Mouse (Mus musculus): ENCODE results near the gene Pakap. TPM values are rescaled to one million over a fixed set of nuclear protein-coding genes. Genes with fewer than 3 reads are reported as not detected.

Gene Pakap
- polyA plus RNA-seq, 1 experiment from 2014 or later: 21.1 TPM

GRCm38 (mm10) chr4:57913021-57913420, 345.0 kb downstream of the Pakap start:
- Histone ChIP-seq H3K27me3 (ENCODE audit: control insufficient read depth, insufficient read depth, low read length) (no peaks in the 10 kb centered on the region; the same call in 1 of the 2 replicates), H3K9me3 (ENCODE audit: control insufficient read depth, low read length) (no peaks in the 10 kb centered on the region), H3K4me1 (replicated peaks; ENCODE audit: control insufficient read depth, insufficient read depth, low read length) (no peaks in the 10 kb centered on the region), H3K4me3 (ENCODE audit: low read depth, low read length) (no peak overlapping the region), H3K9ac (ENCODE audit: low read length) (no peak overlapping the region), H3K36me3 (ENCODE audit: control insufficient read depth, insufficient read depth, low read length) (no peaks in the 10 kb centered on the region), H3K27ac (ENCODE audit: low read depth, low read length) (no peak overlapping the region), H3K4me2 (ENCODE audit: low read depth, low read length, severe bottlenecking) (no peak overlapping the region)
- ATAC-seq (replicated peaks; ENCODE audit: low FRiP score): no peak
- no peak for DNase-seq (ENCODE audit: low spot score)

GRCm38 (mm10) chr4:57914193-57915190, 346.5 kb downstream of the Pakap start:
- Histone ChIP-seq H3K4me1 (replicated peaks; ENCODE audit: control insufficient read depth, insufficient read depth, low read length) (no peaks in the 10 kb centered on the region), H3K9me3 (ENCODE audit: control insufficient read depth, low read length) (no peaks in the 10 kb centered on the region), H3K4me3 (ENCODE audit: low read depth, low read length) (no peak overlapping the region), H3K36me3 (ENCODE audit: control insufficient read depth, insufficient read depth, low read length) (no peaks in the 10 kb centered on the region), H3K27me3 (ENCODE audit: control insufficient read depth, insufficient read depth, low read length) (no peaks in the 10 kb centered on the region; the same call in 1 of the 2 replicates), H3K4me2 (ENCODE audit: low read depth, low read length, severe bottlenecking) (no peak overlapping the region), H3K9ac (ENCODE audit: low read length) (no peak overlapping the region), H3K27ac (ENCODE audit: low read depth, low read length) (no peak overlapping the region)
- 84% methylated on average over 9 of the region's 10 CpGs for WGBS
- ATAC-seq (replicated peaks; ENCODE audit: low FRiP score) (no peak), DNase-seq (ENCODE audit: low spot score) (no peak)

DNA sequence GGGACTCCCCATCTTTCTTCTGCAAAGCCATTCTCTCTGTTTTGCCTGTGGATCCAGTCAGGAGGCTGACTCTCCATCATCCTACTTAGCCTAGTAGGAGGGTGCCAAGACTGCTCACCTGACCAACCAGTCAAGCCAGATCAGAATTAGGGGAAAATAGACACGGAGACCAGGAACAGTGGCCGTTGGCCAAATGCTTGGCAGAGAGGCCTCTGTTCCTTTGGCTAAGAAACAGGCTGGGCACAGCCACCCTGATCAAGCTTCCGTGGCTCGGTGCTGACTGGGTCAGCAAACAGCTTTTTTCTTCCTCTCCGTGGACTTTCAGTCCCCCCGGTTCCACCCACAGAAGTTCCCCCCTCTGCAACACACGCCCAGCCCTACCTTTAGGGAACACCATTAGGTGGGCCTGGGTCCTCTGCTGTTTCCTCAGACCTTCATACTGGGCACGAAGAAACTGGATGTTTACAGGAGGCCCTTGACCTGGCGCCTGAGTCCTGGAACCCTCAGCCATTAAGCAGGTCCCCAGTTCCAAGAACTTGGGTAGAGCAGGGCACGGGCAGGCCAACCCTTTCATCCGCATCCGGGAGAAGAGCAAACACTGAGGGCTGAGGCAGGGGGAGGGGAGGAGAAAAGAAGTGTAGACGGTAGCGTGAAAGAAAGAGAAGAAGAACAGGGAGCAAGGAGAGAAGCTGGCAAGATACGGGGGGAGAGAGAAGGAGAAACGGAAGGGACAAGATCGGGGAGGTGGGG, 347.4 kb downstream of the Pakap start:
- WGBS: 45% methylated on average over 17 of the region's 17 CpGs
- no peak overlapping the region for H3K4me2 ChIP-seq (ENCODE audit: low read depth, low read length, severe bottlenecking)
- no peak overlapping the region for H3K27ac ChIP-seq (ENCODE audit: low read depth, low read length)
- no peaks in the 10 kb centered on the region; the same call in 1 of the 2 replicates for H3K27me3 ChIP-seq (ENCODE audit: control insufficient read depth, insufficient read depth, low read length)
- no peaks in the 10 kb centered on the region for H3K4me1 ChIP-seq (replicated peaks; ENCODE audit: control insufficient read depth, insufficient read depth, low read length)
- H3K36me3 ChIP-seq (ENCODE audit: control insufficient read depth, insufficient read depth, low read length): no peaks in the 10 kb centered on the region
- no peaks in the 10 kb centered on the region for H3K9me3 ChIP-seq (ENCODE audit: control insufficient read depth, low read length)
- H3K4me3 ChIP-seq (ENCODE audit: low read depth, low read length): no peak overlapping the region
- H3K9ac ChIP-seq (ENCODE audit: low read length): no peak overlapping the region
- ATAC-seq (replicated peaks; ENCODE audit: low FRiP score) (no peak), DNase-seq (ENCODE audit: low spot score) (no peak)

DNA sequence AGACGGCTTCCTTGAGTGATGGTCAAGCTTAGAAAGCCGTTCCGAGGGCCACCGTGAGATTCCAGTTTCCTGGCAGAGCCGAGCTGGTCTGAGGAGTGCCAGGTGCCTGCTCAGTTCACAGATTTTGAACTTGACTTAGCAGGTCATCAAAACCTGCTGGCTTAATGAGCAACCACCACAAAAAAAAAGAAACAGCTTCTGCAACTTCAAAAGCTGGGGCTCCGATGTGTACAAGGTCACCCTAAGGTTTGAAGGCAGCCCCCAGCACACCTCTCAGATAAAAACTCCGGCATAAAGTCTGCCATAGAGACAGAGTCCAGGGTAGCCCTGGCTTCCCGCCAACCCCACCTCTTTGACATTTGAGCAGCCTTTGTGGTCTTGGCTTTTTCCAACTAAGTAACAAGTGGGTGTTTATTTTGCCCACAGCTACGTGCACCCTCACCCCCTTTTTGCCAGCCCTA, 348.3 kb downstream of the Pakap start, which contains the start of gene D630039A03Rik:
TSS of gene D630039A03Rik (minus strand) at position 97 of the 461 bp plus-strand sequence.
- no peaks in the 10 kb centered on the region for H3K36me3 ChIP-seq (ENCODE audit: control insufficient read depth, insufficient read depth, low read length)
- H3K4me3 ChIP-seq (ENCODE audit: low read depth, low read length): no peak within 1 kb of the TSS
- no peaks in the 10 kb centered on the region; the same call in 1 of the 2 replicates for H3K27me3 ChIP-seq (ENCODE audit: control insufficient read depth, insufficient read depth, low read length)
- H3K9me3 ChIP-seq (ENCODE audit: control insufficient read depth, low read length): no peaks in the 10 kb centered on the region
- no peak within 1 kb of the TSS for H3K9ac ChIP-seq (ENCODE audit: low read length)
- no peak within 1 kb of the TSS for H3K4me2 ChIP-seq (ENCODE audit: low read depth, low read length, severe bottlenecking)
- 40% methylated on average over 9 of the region's 9 CpGs for WGBS
- H3K27ac ChIP-seq (ENCODE audit: low read depth, low read length): no peak within 1 kb of the TSS
- ATAC-seq (replicated peaks; ENCODE audit: low FRiP score): no peak
- no peaks in the 10 kb centered on the region for H3K4me1 ChIP-seq (replicated peaks; ENCODE audit: control insufficient read depth, insufficient read depth, low read length)
- DNase-seq (ENCODE audit: low spot score): no peak

GRCm38 (mm10) chr4:57916711-57917110, 348.7 kb downstream of the Pakap start:
- no peak for ATAC-seq (replicated peaks; ENCODE audit: low FRiP score)
- no peak overlapping the region for H3K9ac ChIP-seq (ENCODE audit: low read length)
- no peak overlapping the region for H3K4me3 ChIP-seq (ENCODE audit: low read depth, low read length)
- H3K27me3 ChIP-seq (ENCODE audit: control insufficient read depth, insufficient read depth, low read length): no peaks in the 10 kb centered on the region; the same call in 1 of the 2 replicates
- H3K4me1 ChIP-seq (replicated peaks; ENCODE audit: control insufficient read depth, insufficient read depth, low read length): no peaks in the 10 kb centered on the region
- WGBS: 81% methylated on average over 4 of the region's 4 CpGs
- no peaks in the 10 kb centered on the region for H3K36me3 ChIP-seq (ENCODE audit: control insufficient read depth, insufficient read depth, low read length)
- H3K27ac ChIP-seq (ENCODE audit: low read depth, low read length): no peak overlapping the region
- H3K4me2 ChIP-seq (ENCODE audit: low read depth, low read length, severe bottlenecking): no peak overlapping the region
- DNase-seq (ENCODE audit: low spot score): no peak
- H3K9me3 ChIP-seq (ENCODE audit: control insufficient read depth, low read length): no peaks in the 10 kb centered on the region

- Histone ChIP-seq H3K4me2 (ENCODE audit: low read depth, low read length, severe bottlenecking) (no peak overlapping the region), H3K4me3 (ENCODE audit: low read depth, low read length) (no peak overlapping the region), H3K27me3 (ENCODE audit: control insufficient read depth, insufficient read depth, low read length) (no peaks in the 10 kb centered on the region; the same call in 1 of the 2 replicates), H3K4me1 (replicated peaks; ENCODE audit: control insufficient read depth, insufficient read depth, low read length) (no peaks in the 10 kb centered on the region), H3K9ac (ENCODE audit: low read length) (no peak overlapping the region), H3K36me3 (ENCODE audit: control insufficient read depth, insufficient read depth, low read length) (no peaks in the 10 kb centered on the region), H3K27ac (ENCODE audit: low read depth, low read length) (no peak overlapping the region), H3K9me3 (ENCODE audit: control insufficient read depth, low read length) (no peaks in the 10 kb centered on the region)
- DNase-seq (ENCODE audit: low spot score) (peak; percentile 62), ATAC-seq (replicated peaks; ENCODE audit: low FRiP score) (peak; percentile 72)
- 12% methylated on average over 8 of the region's 8 CpGs for WGBS
Measured at GRCm38 (mm10) chr4:57919494-57920423, 351.8 kb downstream of the Pakap start.

- H3K27me3 ChIP-seq (ENCODE audit: control insufficient read depth, insufficient read depth, low read length): no peaks in the 10 kb centered on the region; the same call in 1 of the 2 replicates
- ATAC-seq (replicated peaks; ENCODE audit: low FRiP score) (peak; percentile 18; the same call in 1 of the 2 replicates), DNase-seq (ENCODE audit: low spot score) (no peak)
- WGBS: 71% methylated on average over 1 of the region's 1 CpGs
- H3K4me3 ChIP-seq (ENCODE audit: low read depth, low read length): no peak overlapping the region
- no peaks in the 10 kb centered on the region for H3K36me3 ChIP-seq (ENCODE audit: control insufficient read depth, insufficient read depth, low read length)
- H3K4me2 ChIP-seq (ENCODE audit: low read depth, low read length, severe bottlenecking): no peak overlapping the region
- no peak overlapping the region for H3K9ac ChIP-seq (ENCODE audit: low read length)
- peak overlapping the region; percentile 18; the same call in 1 of the 2 replicates for H3K27ac ChIP-seq (ENCODE audit: low read depth, low read length)
- H3K9me3 ChIP-seq (ENCODE audit: control insufficient read depth, low read length): no peaks in the 10 kb centered on the region
- no peaks in the 10 kb centered on the region for H3K4me1 ChIP-seq (replicated peaks; ENCODE audit: control insufficient read depth, insufficient read depth, low read length)
Measured at GRCm38 (mm10) chr4:57920522-57920921, 352.5 kb downstream of the Pakap start.
